Mouse (Mus musculus): ENCODE measurements around the gene Egr4. TPM values are rescaled to one million over a fixed set of nuclear protein-coding genes. Genes with fewer than 3 reads are reported as not detected.
A peak's percentile ranks its signal among the peaks of the same experiment; 100 is the strongest.

Gene Egr4
- polyA plus RNA-seq, 1 experiment from 2014 or later, result not detected

DNA sequence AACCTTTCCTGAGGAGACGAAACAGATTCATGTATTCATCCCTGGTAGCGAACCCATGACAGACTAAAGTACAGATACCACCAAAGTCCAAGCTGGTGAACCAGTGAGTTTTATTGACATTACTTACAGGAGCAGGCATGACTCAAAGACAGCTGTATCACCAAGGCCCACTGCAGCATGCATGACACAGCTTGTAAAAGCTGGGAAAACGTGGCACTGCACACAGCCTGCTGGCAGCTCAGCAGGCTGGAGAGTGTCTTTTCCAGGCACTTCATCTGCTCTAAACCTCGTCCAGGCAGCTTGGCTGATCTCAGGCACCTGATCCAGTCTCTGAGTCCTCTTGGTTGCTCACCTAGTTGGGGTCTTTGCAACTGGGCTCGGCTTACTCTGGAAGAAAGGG is 4.8 kb downstream of the Egr4 start:
- Histone ChIP-seq H3K4me3 (ENCODE audit: low read depth, low read length) (no peak overlapping the region), H3K36me3 (ENCODE audit: insufficient read depth) (no peaks in the 10 kb centered on the region), H3K4me1 (ENCODE audit: insufficient read depth) (no peaks in the 10 kb centered on the region), H3K9me3 (ENCODE audit: low read depth, low read length) (no peaks in the 10 kb centered on the region), H3K4me2 (no peak overlapping the region), H3K27ac (ENCODE audit: low read depth) (no peak overlapping the region), H3K9ac (no peak overlapping the region), H3K27me3 (ENCODE audit: insufficient read depth, low read length) (peaks cover 49% of the 10 kb centered on the region)
- DNase-seq (no peak), ATAC-seq (ENCODE audit: insufficient read depth) (no peak)
- 39% methylated on average over 5 of the region's 5 CpGs for WGBS
- no peak for TF ChIP-seq CTCF (IDR thresholded peaks at IDR 0.05; ENCODE audit: low read depth)

DNA sequence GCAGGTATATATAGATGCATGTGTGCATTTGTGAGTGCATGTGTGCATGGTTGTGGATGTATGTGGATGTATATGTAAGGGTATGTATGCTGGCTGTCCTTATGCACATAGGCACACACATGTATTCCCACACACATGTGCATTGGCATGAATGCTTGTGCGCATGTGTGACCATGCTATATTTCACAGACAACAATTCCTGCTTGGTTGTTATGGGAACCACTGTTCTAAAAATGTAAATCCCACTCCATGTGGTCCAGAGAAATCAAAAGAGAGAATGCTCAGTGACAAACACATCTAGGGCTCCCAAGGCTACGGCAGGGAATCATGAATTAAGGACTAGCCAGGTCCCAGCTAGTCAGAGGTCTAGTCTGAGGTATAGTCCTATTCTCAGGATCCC is 8.5 kb downstream of the Egr4 start:
- no peak overlapping the region for H3K4me2 ChIP-seq
- 75% methylated on average over 2 of the region's 2 CpGs for WGBS
- H3K9ac ChIP-seq, result no peak overlapping the region
- H3K9me3 ChIP-seq (ENCODE audit: low read depth, low read length), result no peaks in the 10 kb centered on the region
- no peak for DNase-seq
- no peak for TF ChIP-seq CTCF (IDR thresholded peaks at IDR 0.05; ENCODE audit: low read depth)
- no peak overlapping the region for H3K4me3 ChIP-seq (ENCODE audit: low read depth, low read length)
- H3K36me3 ChIP-seq (ENCODE audit: insufficient read depth), result no peaks in the 10 kb centered on the region
- ATAC-seq (ENCODE audit: insufficient read depth), result no peak
- H3K4me1 ChIP-seq (ENCODE audit: insufficient read depth), result no peaks in the 10 kb centered on the region
- H3K27ac ChIP-seq (ENCODE audit: low read depth), result no peak overlapping the region
- H3K27me3 ChIP-seq (ENCODE audit: insufficient read depth, low read length), result peaks cover 34% of the 10 kb centered on the region

GRCm38 (mm10) chr6:85502911-85503250 is 10.5 kb downstream of the Egr4 start, which contains the start of gene Fbxo41:
Fbxo41 (minus strand) TSS chr6:85502994.
- Histone ChIP-seq H3K4me2 (peak within 1 kb of the TSS; percentile 93), H3K27me3 (ENCODE audit: insufficient read depth, low read length) (peaks cover 27% of the 10 kb centered on the region), H3K9ac (peak within 1 kb of the TSS; percentile 51), H3K9me3 (ENCODE audit: low read depth, low read length) (no peaks in the 10 kb centered on the region), H3K4me1 (ENCODE audit: insufficient read depth) (no peaks in the 10 kb centered on the region), H3K27ac (ENCODE audit: low read depth) (no peak within 1 kb of the TSS), H3K4me3 (ENCODE audit: low read depth, low read length) (peak within 1 kb of the TSS; percentile 62), H3K36me3 (ENCODE audit: insufficient read depth) (no peaks in the 10 kb centered on the region)
- DNase-seq (peak; percentile 40), ATAC-seq (ENCODE audit: insufficient read depth) (peak; percentile 80)
- 0% methylated on average over 12 of the region's 22 CpGs for WGBS
- no peak for TF ChIP-seq CTCF (IDR thresholded peaks at IDR 0.05; ENCODE audit: low read depth)

- TF ChIP-seq CTCF (IDR thresholded peaks at IDR 0.05; ENCODE audit: low read depth), result no peak
- H3K9me3 ChIP-seq (ENCODE audit: low read depth, low read length), result no peaks in the 10 kb centered on the region
- peak overlapping the region; percentile 93 for H3K4me2 ChIP-seq
- no peak overlapping the region for H3K27ac ChIP-seq (ENCODE audit: low read depth)
- ATAC-seq (ENCODE audit: insufficient read depth), result peak; percentile 75
- H3K27me3 ChIP-seq (ENCODE audit: insufficient read depth, low read length), result peaks cover 27% of the 10 kb centered on the region
- peak overlapping the region; percentile 62 for H3K4me3 ChIP-seq (ENCODE audit: low read depth, low read length)
- no peak for DNase-seq
- H3K4me1 ChIP-seq (ENCODE audit: insufficient read depth), result no peaks in the 10 kb centered on the region
- WGBS, result 2% methylated on average over 36 of the region's 37 CpGs
- H3K9ac ChIP-seq, result peak overlapping the region; percentile 51
- no peaks in the 10 kb centered on the region for H3K36me3 ChIP-seq (ENCODE audit: insufficient read depth)
Measured at GRCm38 (mm10) chr6:85502103-85502910, 11.1 kb downstream of the Egr4 start.

GRCm38 (mm10) chr6:85501571-85502102 is 11.8 kb downstream of the Egr4 start:
- Histone ChIP-seq H3K36me3 (ENCODE audit: insufficient read depth) (no peaks in the 10 kb centered on the region), H3K4me2 (peak overlapping the region; percentile 93), H3K27me3 (ENCODE audit: insufficient read depth, low read length) (peaks cover 27% of the 10 kb centered on the region), H3K9me3 (ENCODE audit: low read depth, low read length) (no peaks in the 10 kb centered on the region), H3K27ac (ENCODE audit: low read depth) (no peak overlapping the region), H3K4me3 (ENCODE audit: low read depth, low read length) (no peak overlapping the region; the same call in 1 of the 2 replicates), H3K4me1 (ENCODE audit: insufficient read depth) (no peaks in the 10 kb centered on the region), H3K9ac (no peak overlapping the region)
- ATAC-seq (ENCODE audit: insufficient read depth) (0 out of 2 replicates have a peak, but pooled peaks have one; percentile 45), DNase-seq (no peak)
- WGBS, result 12% methylated on average over 6 of the region's 6 CpGs
- TF ChIP-seq CTCF (IDR thresholded peaks at IDR 0.05; ENCODE audit: low read depth), result no peak

GRCm38 (mm10) chr6:85500416-85500815 is 13.0 kb downstream of the Egr4 start:
- peaks cover 27% of the 10 kb centered on the region for H3K27me3 ChIP-seq (ENCODE audit: insufficient read depth, low read length)
- DNase-seq (no peak), ATAC-seq (ENCODE audit: insufficient read depth) (no peak)
- no peaks in the 10 kb centered on the region for H3K36me3 ChIP-seq (ENCODE audit: insufficient read depth)
- no peak overlapping the region for H3K27ac ChIP-seq (ENCODE audit: low read depth)
- 65% methylated on average over 1 of the region's 1 CpGs for WGBS
- H3K4me1 ChIP-seq (ENCODE audit: insufficient read depth), result no peaks in the 10 kb centered on the region
- H3K4me2 ChIP-seq, result no peak overlapping the region
- H3K9me3 ChIP-seq (ENCODE audit: low read depth, low read length), result no peaks in the 10 kb centered on the region
- H3K9ac ChIP-seq, result no peak overlapping the region
- no peak for TF ChIP-seq CTCF (IDR thresholded peaks at IDR 0.05; ENCODE audit: low read depth)
- no peak overlapping the region for H3K4me3 ChIP-seq (ENCODE audit: low read depth, low read length)

- DNase-seq, result peak; percentile 70
- WGBS, result 55% methylated on average over 9 of the region's 9 CpGs
- peaks cover 17% of the 10 kb centered on the region for H3K27me3 ChIP-seq (ENCODE audit: insufficient read depth, low read length)
Measured at GRCm38 (mm10) chr6:85498147-85498546, 15.2 kb downstream of the Egr4 start.

More at GRCm38 (mm10) chr6:85498147-85498546, 15.2 kb downstream of the Egr4 start:
- H3K4me1 ChIP-seq (ENCODE audit: insufficient read depth), result no peaks in the 10 kb centered on the region
- no peaks in the 10 kb centered on the region for H3K36me3 ChIP-seq (ENCODE audit: insufficient read depth)
- no peak overlapping the region for H3K9ac ChIP-seq
- H3K9me3 ChIP-seq (ENCODE audit: low read depth, low read length), result no peaks in the 10 kb centered on the region
- TF ChIP-seq CTCF (IDR thresholded peaks at IDR 0.05; ENCODE audit: low read depth), result no peak
- H3K4me2 ChIP-seq, result no peak overlapping the region
- no peak overlapping the region for H3K27ac ChIP-seq (ENCODE audit: low read depth)
- no peak for ATAC-seq (ENCODE audit: insufficient read depth)
- H3K4me3 ChIP-seq (ENCODE audit: low read depth, low read length), result no peak overlapping the region

Data from lung, embryonic 14.5 days (tissue).